Mouse (Mus musculus) granulocyte monocyte progenitor cell, adult 5-6 weeks (primary cell): ENCODE results near the gene Tdrd7. TPM values are rescaled to one million over a fixed set of nuclear protein-coding genes. Genes with fewer than 3 reads are reported as not detected.

ENCODE experiments used
- ATAC-seq: replicated peaks from 2 replicates; pipeline ENCODE4 v1.8.0; 2016; ENCODE audit warnings: mild to moderate bottlenecking, moderate TSS enrichment, inconsistent platforms; ENCODE audit not compliant: poor library complexity, severe bottlenecking
- total RNA-seq, 2 experiments: library from RNA; stranded (forward) in 1 of 2; stranded (reverse) in 1 of 2; fragments of 200-712, 200-1000 nt in 1 of 2; fragments of >200 nt in 1 of 2; fragmentation: Nextera tagmentation in 1 of 2; gene quantifications; 2 replicates each; pipeline ENCODE4 v1.2.3; 2014 to 2017

Gene Tdrd7
- total RNA-seq, 2 experiments from 2014 or later = 8.3 to 38.7 TPM

GRCm38 (mm10) chr4:46076892-46077291 lies 111.8 kb downstream of the Tdrd7 start:
- ATAC-seq = no peak

DNA sequence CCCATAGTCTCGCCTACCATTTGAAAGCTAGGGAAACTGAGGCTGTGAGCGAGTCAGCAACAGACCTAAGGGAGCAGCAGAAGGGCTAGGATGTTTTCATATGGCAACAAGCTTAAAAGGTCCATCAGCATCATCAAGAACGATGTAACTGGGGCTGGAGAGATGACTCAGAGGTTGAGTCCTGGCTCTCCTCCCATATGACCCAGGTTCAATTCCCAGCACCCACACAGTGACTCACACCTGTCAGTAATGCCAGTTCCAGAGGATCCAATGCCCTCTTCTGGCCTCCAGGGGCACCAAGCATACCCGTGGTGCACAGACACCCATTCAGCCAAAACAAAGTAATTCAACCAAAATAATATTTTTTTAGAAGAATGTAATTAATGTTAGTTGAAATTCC lies 115.1 kb downstream of the Tdrd7 start:
- ATAC-seq = no peak

DNA sequence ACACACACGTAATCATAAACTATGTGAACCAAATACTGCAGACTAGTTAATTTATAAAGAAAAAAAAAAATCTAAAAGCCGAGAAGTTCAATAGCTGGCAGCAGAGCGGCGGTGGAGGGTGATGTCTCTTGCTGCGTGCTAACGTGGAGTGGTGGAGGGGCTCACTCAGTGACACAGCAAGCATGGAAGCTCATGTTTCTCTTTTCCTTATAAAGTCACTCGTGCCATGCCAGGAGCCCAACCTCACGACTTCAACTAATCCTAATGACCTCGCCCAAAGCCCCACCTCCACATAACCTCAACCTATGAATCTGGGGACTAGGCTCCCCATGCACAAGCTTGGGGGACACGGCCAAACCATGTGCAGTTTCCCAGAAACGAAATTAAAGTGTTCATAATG lies 117.4 kb downstream of the Tdrd7 start:
- no peak for ATAC-seq

Other genes with a start within 250 kb of the Tdrd7 start
- gene Aldh1b1, start 166.3 kb upstream of the Tdrd7 start, total RNA-seq (2014; fragmentation: Nextera tagmentation) = 15.1 and 16.2 TPM in 2 replicates
- 45.3 and 54.8 TPM in 2 replicates for gene Aldh1b1, start 166.3 kb upstream of the Tdrd7 start, total RNA-seq (2017)
- gene Igfbpl1, start 138.4 kb upstream of the Tdrd7 start, total RNA-seq (2014; fragmentation: Nextera tagmentation) = not detected in 2 replicates
- gene Igfbpl1, start 138.4 kb upstream of the Tdrd7 start, total RNA-seq (2017) = not detected in 2 replicates
- 0.69 TPM in 1 of 2 replicates, not detected in the other for gene Stra6l, start 116.7 kb upstream of the Tdrd7 start, total RNA-seq (2014; fragmentation: Nextera tagmentation)
- gene Stra6l, start 116.7 kb upstream of the Tdrd7 start, total RNA-seq (2017) = 0.09 and 0.10 TPM in 2 replicates
- 0.32 and 1.4 TPM in 2 replicates for gene Ccdc180, start 75.0 kb upstream of the Tdrd7 start, total RNA-seq (2014; fragmentation: Nextera tagmentation)
- gene Ccdc180, start 75.0 kb upstream of the Tdrd7 start, total RNA-seq (2017) = 0.17 and 0.31 TPM in 2 replicates
- not detected in 2 replicates for gene Tmod1, start 73.6 kb downstream of the Tdrd7 start, total RNA-seq (2014; fragmentation: Nextera tagmentation)
- 0.04 TPM in 1 of 2 replicates, not detected in the other for gene Tmod1, start 73.6 kb downstream of the Tdrd7 start, total RNA-seq (2017)
- 74.1 and 79.0 TPM in 2 replicates for gene Ncbp1, start 173.3 kb downstream of the Tdrd7 start, total RNA-seq (2014; fragmentation: Nextera tagmentation)
- gene Ncbp1, start 173.3 kb downstream of the Tdrd7 start, total RNA-seq (2017) = 104 and 131 TPM in 2 replicates
- gene Tstd2, start 173.4 kb downstream of the Tdrd7 start, total RNA-seq (2014; fragmentation: Nextera tagmentation) = 29.4 and 36.9 TPM in 2 replicates
- 27.9 and 30.1 TPM in 2 replicates for gene Tstd2, start 173.4 kb downstream of the Tdrd7 start, total RNA-seq (2017)
- 11.6 and 47.5 TPM in 2 replicates for gene Xpa, start 231.0 kb downstream of the Tdrd7 start, total RNA-seq (2014; fragmentation: Nextera tagmentation)
- 18.0 and 32.9 TPM in 2 replicates for gene Xpa, start 231.0 kb downstream of the Tdrd7 start, total RNA-seq (2017)